Mouse (Mus musculus) brain, embryonic 14.5 days (tissue): ENCODE data around the gene Smim6. TPM values are rescaled to one million over a fixed set of nuclear protein-coding genes. Genes with fewer than 3 reads are reported as not detected.

Experiments used
- DNase-seq: peaks from one replicate; pipeline ENCODE4 v3.0.0-alpha.2; 2011; ENCODE audit warnings: low read depth
- CTCF ChIP-seq: fragments of 200-500 bp; IDR thresholded peaks from 2 replicates; pipeline ENCODE4 v1.5.1; 2012; ENCODE audit warnings: inconsistent platforms, mild to moderate bottlenecking, moderate library complexity, borderline replicate concordance; ENCODE audit not compliant: insufficient read depth, insufficient read length; ENCODE audit errors: extremely low read depth
- POLR2A ChIP-seq: fragments of 200-500 bp; IDR thresholded peaks from 2 replicates; pipeline ENCODE4 v1.6.1; 2012; ENCODE audit warnings: mild to moderate bottlenecking, inconsistent platforms, borderline replicate concordance; ENCODE audit not compliant: poor library complexity, insufficient read depth, insufficient read length, severe bottlenecking; ENCODE audit errors: extremely low read depth
- polyA plus RNA-seq: library from polyadenylated mRNA; depleted of rRNA; stranded (reverse); fragments of >200 nt; gene quantifications from 2 replicates; pipeline ENCODE4 v1.2.3, GENCODE M21; 2012; rRNA removed

Gene Smim6
- not detected in 2 replicates for polyA plus RNA-seq

- no peak for TF ChIP-seq CTCF
- no peak for TF ChIP-seq POLR2A
- no peak for DNase-seq
Observed at GRCm38 (mm10) chr11:115911632-115912376, at the start of gene Smim6. Smim6 (plus strand) TSS chr11:115912017.

GRCm38 (mm10) chr11:115863895-115864294 is 47.9 kb upstream of the Smim6 start:
- no peak for DNase-seq
- TF ChIP-seq POLR2A (no peak), CTCF (no peak)

GRCm38 (mm10) chr11:115869393-115869792 is 42.4 kb upstream of the Smim6 start:
- no peak for DNase-seq
- no peak for TF ChIP-seq CTCF
- TF ChIP-seq POLR2A: no peak

GRCm38 (mm10) chr11:115872437-115872836 is 39.4 kb upstream of the Smim6 start:
- TF ChIP-seq CTCF (no peak), POLR2A (no peak)
- no peak for DNase-seq

- no peak for DNase-seq
- no peak for TF ChIP-seq CTCF
- TF ChIP-seq POLR2A: no peak
Observed at GRCm38 (mm10) chr11:115875935-115876334, 35.9 kb upstream of the Smim6 start.

GRCm38 (mm10) chr11:115876438-115876837 is 35.4 kb upstream of the Smim6 start:
- no peak for DNase-seq
- peak; percentile 5; the same call in 1 of the 2 replicates for TF ChIP-seq CTCF
- no peak for TF ChIP-seq POLR2A

GRCm38 (mm10) chr11:115877174-115877755 is 34.6 kb upstream of the Smim6 start:
- TF ChIP-seq POLR2A: no peak
- TF ChIP-seq CTCF: no peak
- no peak for DNase-seq

GRCm38 (mm10) chr11:115878071-115878470 is 33.7 kb upstream of the Smim6 start:
- TF ChIP-seq CTCF (no peak), POLR2A (no peak)
- DNase-seq: no peak

- TF ChIP-seq CTCF (peak; percentile 67), POLR2A (no peak)
- no peak for DNase-seq
Observed at GRCm38 (mm10) chr11:115881002-115881401, 30.8 kb upstream of the Smim6 start.

GRCm38 (mm10) chr11:115883251-115883650 is 28.6 kb upstream of the Smim6 start:
- DNase-seq: no peak
- TF ChIP-seq CTCF (no peak), POLR2A (no peak)

- no peak for DNase-seq
- no peak for TF ChIP-seq POLR2A
- no peak for TF ChIP-seq CTCF
Observed at GRCm38 (mm10) chr11:115884361-115884760, 27.5 kb upstream of the Smim6 start.

- TF ChIP-seq POLR2A (no peak), CTCF (no peak)
- DNase-seq: no peak
Observed at GRCm38 (mm10) chr11:115885281-115885680, 26.5 kb upstream of the Smim6 start.

- TF ChIP-seq CTCF (no peak), POLR2A (no peak)
- no peak for DNase-seq
Observed at GRCm38 (mm10) chr11:115886446-115886845, 25.4 kb upstream of the Smim6 start.
